Mouse (Mus musculus) spleen, adult 2 months (tissue): ENCODE measurements around the gene Gm10203.
"Not testable (repeated sequence)": the region's sequence is repeated elsewhere in the genome, so short reads cannot be mapped to it uniquely, and the experiment has no call there.

Experiments used
- CTCF ChIP-seq: fragments of 200-500 bp; IDR thresholded peaks from 2 replicates; pipeline ENCODE4 v1.5.1; 2011; ENCODE audit warnings: mild to moderate bottlenecking, inconsistent platforms; ENCODE audit not compliant: insufficient read depth, insufficient read length, insufficient replicate concordance; ENCODE audit errors: extremely low read depth
- POLR2A ChIP-seq: fragments of 200-500 bp; IDR thresholded peaks from 2 replicates; pipeline ENCODE4 v1.6.1; 2011; ENCODE audit warnings: low read depth, low read length, inconsistent platforms

DNA sequence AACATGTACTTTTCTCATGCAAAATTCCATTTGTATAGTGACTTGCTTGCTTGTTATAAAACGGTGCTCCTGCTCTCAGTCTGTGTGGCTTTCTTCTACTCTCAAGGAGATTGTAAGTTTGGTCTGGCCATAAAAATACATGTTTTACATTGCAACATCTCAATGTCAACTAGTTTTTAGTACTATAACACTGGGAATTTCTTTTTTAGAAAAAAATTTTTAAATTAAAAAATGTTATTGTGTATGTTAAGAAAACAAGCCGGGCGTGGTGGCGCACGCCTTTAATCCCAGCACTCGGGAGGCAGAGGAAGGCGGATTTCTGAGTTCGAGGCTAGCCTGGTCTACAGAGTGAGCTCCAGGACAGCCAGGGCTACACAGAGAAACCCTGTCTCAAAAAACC, at the start of gene Gm10203:
- TF ChIP-seq CTCF, POLR2A: not testable (repeated sequence)
